Mouse (Mus musculus) thymus, adult 2 months (tissue): ENCODE data around the gene Cyp2t4.

Source experiments
- CTCF ChIP-seq: fragments of 200-500 bp; IDR thresholded peaks from 2 replicates; pipeline ENCODE4 v1.5.1; 2012; ENCODE audit warnings: mild to moderate bottlenecking, control low read depth, low read length, moderate library complexity, borderline replicate concordance; ENCODE audit not compliant: control insufficient read depth, poor library complexity, insufficient read depth; ENCODE audit errors: extremely low read depth
- POLR2A ChIP-seq: fragments of 200-500 bp; IDR thresholded peaks from 2 replicates; pipeline ENCODE4 v1.6.1; 2012; ENCODE audit warnings: mild to moderate bottlenecking, low read length, control low read depth, moderate library complexity; ENCODE audit not compliant: control insufficient read depth, poor library complexity, insufficient read depth; ENCODE audit errors: extremely low read depth

- TF ChIP-seq CTCF (no peak), POLR2A (no peak)
Observed at GRCm38 (mm10) chr7:27182498-27182897, 29.0 kb downstream of the Cyp2t4 start.
